Mouse (Mus musculus): ENCODE measurements around the gene Gm49383. TPM values are rescaled to one million over a fixed set of nuclear protein-coding genes. Genes with fewer than 3 reads are reported as not detected.
A peak's percentile ranks its signal among the peaks of the same experiment; 100 is the strongest.
"Not testable (repeated sequence)": the region's sequence is repeated elsewhere in the genome, so short reads cannot be mapped to it uniquely, and the experiment has no call there.

The Gm49383 gene
- total RNA-seq, 1 experiment from 2014 or later = 7.2 TPM

DNA sequence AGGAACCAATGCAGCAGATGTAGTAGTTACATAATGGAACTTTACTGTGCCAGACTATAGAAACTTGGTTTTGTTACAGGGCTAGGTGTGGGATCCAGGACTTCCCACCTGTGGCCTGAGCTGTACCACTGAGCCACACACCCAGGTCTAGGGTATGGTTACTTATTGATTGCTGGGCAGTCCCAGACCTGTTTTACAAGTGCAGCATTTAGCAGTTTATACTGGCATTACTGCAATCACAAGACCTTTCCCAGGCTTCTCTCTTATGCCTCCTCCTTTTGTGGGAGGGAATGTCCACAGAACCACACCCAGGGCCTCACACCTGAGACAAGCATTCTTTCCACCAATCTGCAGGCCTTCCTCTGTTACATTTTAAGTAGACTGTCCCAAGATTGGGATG, 2.1 kb upstream of the Gm49383 start:
- DNase-seq = no peak

DNA sequence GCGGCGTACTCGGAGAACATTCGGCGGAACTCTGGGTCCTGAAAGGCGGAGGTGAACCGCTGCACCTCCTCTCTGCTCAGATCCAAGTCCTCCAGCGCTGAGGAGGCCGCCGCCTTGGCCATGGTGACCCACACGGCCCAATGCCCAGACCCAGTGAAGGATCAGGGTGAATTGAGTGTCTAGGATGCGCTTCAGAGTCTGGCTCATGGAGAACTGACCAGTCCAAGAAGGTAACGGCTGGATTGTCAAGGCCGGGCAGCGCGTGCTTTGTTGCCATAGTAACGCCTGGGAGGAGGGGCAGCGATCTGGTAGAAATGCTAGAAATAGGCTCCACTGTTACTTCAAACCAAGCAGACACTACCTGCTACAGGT, 1.2 kb upstream of the Gm49383 start, which contains the start of gene Dnaaf2:
Gene Dnaaf2, minus strand, starts transcription at position 266 of the 372 bp plus-strand sequence.
- DNase-seq = peak; percentile 91

DNA sequence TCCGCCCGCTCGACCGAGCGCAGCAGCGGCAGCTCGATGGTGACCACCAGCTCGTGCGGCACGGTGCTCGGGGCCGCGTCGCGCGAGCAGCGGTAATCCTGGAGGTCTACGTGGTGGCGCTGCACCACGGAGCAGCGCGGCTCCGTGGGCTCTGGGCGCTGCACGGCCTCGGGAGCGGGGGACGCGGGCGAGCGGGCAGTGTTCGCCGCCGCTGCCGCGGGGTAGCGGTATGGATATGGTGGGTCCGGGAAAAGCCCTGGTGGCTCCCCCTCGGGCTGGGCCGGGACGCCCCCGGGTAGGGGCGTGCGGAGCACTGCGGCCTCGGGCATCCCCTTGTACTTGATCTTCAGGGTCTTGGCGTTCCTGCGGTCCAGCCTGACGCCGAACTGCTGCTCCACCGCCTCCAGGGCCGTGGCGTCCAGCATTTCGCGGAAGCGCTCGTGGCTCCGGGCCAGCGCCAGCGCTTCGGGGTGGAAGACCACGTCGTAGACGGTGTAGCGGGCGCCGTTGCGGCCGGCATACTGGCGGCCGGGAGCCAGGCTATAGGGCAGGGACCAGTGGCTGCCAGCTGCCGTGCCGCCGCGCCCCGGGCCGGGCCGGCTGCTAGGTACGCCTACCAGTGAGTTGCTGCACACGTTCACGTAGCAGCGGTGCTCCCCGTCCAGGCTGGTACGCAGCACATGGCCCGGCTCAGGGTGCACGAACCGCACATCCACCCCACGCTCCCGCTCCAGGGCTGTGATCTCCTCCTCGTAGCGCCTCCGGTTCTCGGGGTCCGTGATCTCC, 667 bp upstream of the Gm49383 start:
- peak; percentile 78 for DNase-seq

DNA sequence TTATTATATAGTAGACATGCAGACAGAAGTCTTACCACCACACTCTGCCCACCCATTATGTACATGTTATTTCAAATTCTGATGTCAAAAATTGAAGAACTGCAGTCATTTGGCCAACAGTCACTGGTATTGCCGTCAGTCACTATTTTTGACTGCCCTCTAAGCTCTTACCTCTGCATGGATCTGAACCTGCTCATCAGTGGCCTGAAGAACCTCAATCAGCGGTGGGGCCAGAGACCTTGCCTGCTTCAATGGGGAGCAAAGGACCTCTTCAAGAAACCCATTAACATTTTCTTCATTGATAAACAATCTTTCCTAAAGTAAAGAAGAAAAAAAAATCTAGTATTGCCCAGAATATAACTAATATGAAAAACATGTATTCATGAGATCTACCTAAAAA, 4.3 kb downstream of the Gm49383 start:
- no peak for DNase-seq

DNA sequence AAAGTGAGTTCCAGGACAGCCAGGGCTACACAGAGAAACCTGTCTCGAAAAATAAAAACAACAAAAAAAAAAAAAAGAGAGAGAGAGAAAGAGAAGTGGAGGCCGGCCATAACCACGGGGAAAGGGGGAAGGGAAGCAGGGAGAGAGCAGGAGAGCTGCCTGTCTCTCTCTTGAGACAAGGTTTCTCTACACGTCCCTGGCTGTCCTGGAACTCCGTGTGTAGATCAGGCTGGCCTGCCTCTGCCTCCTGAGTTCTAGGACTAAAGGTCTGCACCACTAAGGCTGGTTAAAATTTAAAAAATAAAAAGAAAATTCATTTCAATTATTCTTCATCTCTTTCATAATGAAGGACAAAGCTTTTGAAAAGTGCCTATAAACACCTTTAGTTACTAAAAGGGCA, 5.5 kb downstream of the Gm49383 start:
- no peak for DNase-seq

DNA sequence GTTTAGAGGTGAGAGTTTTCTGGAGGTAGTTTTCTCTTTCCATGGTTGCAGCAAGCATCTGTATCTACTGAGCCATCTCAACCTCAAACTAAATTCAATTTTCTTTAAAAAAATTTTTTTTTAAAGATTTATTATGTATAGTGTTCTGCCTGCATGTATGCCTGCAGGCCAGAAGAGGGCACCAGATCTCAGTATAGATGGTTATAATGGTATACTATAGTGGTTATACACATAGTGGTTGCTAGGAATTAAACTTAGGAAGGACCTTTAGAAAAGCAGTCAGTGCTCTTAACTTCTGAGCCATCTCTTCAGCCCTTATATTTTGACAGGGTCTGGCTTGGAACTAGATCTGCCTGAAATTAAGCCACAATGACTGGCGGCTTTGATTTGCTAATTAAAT, 6.4 kb downstream of the Gm49383 start:
- peak; percentile 18 for DNase-seq

DNA sequence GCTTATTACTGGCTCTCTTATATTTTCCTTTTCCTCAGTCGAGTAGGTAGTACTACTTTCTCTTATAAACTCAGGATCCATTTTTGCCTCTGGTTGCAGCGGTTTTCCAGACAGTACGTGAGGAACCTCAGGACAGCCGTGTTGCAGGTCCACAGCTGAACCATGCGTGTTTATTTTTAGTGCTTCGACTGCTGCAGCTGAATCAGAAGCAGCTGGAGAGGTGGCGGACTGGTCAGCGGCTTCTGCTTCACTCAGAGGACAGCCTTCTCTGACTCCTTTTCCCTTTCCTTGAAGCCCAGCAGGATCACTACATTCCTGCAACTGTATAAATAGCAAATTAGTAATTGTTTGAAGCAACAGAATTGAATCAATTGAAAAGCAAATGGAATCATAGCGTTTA, 6.8 kb downstream of the Gm49383 start:
- no peak for DNase-seq

DNA sequence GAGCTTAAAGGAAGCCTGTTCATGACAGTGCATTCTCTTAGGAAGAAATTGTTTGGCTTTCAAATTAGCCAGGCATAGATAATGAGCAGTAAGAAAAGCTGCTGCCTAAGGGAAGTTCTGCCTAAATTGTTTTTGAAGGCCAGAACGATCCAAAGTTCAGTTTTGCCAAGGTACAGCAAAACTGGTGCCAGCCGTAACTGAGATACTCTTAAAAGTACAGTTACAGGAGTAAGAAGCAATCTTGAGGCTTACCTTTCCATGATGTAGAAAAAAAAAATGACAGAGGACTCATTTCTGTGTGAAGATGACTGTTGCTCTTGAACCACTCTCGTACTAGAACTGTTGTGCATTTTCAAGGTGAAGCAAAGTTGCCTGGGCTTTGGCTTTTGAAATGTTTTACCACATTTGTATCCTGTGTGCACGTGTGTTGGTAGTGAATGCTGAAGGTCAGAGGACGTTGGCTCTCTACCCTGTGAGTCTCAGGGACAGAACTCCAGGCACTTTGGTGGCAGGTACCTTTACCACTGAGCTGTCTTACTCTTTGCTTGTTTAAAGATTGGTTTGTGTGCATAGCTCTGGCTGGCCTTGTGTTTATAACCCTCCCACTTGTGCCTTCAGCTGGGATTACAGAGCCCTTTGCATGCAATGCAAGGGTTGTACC, 10.0 kb downstream of the Gm49383 start:
- peak; percentile 34 for DNase-seq

DNA sequence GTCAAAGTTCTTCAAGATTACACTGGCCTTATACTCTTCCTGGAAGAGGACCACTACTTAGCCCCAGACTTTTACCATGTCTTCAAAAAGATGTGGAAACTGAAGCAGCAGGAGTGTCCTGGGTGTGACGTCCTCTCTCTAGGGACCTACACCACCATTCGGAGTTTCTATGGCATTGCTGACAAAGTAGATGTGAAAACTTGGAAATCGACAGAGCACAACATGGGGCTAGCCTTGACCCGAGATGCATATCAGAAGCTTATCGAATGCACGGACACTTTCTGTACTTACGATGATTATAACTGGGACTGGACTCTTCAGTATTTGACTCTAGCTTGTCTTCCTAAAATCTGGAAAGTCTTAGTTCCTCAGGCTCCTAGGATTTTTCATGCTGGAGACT, 11.5 kb downstream of the Gm49383 start:
- no peak for DNase-seq

DNA sequence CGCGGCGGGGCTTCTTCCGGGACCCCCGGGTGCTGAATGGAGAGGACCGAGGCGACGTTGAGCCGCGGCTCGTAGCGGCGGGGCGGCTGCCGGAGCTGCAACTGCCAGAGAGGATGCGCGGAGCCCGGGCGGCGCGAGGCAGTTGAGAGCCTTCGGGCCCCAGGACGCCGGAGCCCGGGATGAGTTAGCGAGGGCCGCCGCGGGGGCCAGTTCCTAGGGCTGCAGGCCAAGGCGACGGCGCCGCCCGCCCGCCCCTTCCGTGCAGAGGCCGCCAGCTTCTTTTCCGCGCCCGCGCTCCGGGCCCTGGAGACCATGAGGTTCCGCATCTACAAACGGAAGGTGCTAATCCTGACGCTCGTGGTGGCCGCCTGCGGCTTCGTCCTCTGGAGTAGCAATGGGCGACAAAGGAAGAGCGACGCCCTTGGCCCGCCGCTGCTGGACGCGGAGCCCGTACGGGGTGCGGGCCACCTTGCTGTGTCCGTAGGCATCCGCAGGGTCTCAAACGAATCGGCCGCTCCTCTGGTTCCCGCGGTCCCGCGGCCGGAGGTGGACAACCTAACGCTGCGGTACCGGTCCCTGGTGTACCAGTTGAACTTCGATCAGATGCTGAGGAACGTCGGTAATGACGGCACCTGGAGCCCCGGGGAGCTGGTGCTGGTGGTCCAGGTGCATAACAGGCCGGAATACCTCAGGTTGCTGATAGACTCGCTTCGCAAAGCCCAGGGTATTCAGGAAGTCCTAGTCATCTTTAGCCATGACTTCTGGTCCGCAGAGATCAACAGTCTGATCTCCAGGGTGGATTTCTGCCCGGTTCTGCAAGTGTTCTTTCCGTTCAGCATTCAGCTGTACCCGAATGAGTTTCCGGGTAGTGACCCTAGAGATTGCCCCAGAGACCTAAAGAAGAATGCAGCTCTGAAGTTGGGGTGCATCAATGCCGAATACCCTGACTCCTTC, 12.3 kb downstream of the Gm49383 start:
- DNase-seq = peak; percentile 79

DNA sequence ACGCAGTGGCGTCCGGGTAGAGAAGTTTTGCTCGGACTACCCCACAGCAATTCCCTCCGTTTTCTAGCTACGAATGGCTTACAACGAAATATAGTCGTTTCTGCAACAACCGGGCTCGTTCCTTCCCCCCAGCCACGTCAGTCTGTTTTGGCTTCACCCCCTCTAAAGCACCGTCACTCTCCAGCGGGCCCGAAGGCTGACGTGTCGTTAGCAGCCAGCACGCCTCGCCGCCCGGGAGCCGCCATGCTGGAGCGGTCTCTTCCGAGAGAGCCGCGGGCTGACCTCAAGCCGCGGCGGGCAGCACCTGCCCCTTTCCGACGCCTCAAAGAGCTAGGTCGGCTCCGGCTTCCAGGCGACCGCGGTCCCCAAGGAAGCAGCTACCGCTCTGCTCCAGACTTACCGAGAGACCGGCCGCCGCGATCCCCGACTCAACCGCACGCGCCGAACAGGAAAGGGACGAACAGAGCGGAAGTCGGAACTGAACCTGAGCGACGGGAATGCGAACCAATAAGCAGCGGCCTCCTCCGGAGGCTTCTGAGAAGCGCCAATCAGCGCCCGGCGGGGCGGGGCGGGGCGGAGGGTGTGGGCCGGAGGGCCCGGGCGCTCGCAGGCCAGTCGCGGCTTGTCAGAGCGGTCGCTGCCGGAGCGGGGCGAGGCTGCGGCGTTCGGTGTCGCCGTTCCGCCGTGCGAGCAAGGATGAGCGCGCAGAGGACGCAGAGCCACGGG, 13.2 kb downstream of the Gm49383 start, which contains the start of the genes Rpl36al and Mgat2:
Gene Rpl36al, minus strand, starts transcription at position 501 of the 726 bp plus-strand sequence.
Gene Mgat2, plus strand, starts transcription at position 575 of the 726 bp plus-strand sequence.
- DNase-seq = peak; percentile 99

DNA sequence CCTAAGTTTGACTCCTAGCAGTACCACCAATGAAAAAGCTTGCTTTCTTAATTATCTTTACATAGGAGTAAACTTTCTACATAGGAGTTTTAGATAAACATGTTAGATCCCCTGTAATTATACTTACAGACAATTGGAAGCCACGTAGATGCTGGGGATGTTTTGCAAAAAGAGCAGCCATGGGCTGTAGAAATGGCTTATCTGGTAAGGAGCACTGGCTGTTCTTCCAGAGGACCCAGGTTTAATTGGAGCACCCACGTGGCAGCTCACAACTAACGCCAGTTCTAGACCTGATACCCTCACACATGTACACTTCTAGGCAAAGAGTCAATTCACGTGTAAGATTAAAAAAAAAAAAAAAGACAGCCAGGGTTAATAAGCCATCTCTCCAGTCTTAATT, 15.1 kb downstream of the Gm49383 start:
- DNase-seq = no peak

DNA sequence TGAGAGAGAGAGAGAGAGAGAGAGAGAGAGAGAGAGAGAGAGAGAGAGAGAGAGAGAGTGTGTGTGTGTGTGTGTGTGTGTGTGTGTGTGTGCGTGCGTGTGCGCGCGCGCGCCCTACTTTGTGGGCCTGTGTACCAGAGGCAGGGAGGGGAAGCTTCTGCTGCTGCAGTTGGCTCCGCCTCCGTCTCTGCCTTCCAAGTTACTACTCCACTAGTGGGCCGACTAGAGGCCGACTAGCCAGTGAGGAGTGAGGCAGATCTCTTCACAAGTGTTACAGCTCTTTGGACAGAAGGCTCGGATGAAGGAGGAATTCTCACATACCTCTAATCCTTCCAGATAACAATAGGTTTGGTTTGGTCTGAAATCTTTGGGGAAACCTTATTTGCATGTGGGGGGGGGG, 17.5 kb downstream of the Gm49383 start:
- no peak for DNase-seq

DNA sequence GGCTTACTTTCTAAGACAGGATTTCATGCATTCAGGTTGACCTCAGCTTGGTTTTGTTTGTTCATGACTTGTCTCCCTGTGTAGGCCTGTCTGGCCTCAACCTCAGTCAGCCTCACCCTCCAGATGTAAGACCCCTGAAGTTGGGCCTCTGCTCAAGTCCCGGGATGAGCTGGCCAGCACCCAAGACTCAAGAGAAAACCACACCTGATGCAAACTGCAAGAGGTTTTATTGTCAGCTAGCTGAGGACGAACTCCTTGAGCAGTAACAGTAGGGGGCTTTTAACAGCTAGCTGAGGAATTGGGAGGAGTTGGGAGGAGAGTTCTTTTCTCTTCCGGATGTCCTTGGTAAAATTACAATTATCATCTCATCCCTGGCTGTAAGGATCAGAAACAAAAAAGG, 19.4 kb downstream of the Gm49383 start:
- no peak for DNase-seq

DNA sequence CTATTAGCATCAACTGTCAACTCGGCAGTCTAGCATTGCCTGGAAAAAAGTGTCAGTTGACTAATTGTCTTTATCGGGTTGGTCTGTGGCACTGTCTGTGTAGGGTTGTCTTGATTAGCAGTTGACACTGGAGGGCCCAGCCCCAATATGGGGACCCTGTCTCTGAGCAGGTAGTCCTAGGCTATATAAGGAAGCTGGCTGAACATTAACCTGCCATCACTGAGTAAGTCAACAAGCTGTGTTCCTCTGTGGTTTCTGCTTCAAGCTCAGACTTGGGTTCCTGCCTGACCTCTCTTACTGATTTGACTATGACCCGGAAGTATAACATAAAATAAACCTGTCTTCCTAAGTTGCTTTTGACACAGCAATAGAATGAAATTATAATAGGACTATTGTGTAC, 20.9 kb downstream of the Gm49383 start:
- DNase-seq = no peak

DNA sequence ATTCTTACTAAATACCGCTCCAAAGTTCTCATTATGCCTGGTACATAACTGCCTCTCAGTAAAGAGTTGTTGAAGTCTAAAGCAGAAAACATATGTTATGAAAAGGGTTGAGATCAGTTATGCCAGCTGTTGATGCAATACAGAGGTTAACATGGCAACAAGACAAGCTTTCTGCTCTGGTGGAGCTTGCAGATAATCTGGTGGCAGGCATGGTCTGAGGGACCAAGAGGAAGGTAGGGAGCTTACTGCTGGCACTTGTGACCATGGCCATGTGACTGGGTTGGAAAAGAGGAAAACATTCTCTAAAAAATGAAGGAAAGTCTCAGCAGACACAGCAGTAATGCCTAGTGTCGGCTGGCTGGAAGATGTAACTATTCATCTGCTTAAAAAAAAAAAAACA, 25.6 kb downstream of the Gm49383 start:
- no peak for DNase-seq

DNA sequence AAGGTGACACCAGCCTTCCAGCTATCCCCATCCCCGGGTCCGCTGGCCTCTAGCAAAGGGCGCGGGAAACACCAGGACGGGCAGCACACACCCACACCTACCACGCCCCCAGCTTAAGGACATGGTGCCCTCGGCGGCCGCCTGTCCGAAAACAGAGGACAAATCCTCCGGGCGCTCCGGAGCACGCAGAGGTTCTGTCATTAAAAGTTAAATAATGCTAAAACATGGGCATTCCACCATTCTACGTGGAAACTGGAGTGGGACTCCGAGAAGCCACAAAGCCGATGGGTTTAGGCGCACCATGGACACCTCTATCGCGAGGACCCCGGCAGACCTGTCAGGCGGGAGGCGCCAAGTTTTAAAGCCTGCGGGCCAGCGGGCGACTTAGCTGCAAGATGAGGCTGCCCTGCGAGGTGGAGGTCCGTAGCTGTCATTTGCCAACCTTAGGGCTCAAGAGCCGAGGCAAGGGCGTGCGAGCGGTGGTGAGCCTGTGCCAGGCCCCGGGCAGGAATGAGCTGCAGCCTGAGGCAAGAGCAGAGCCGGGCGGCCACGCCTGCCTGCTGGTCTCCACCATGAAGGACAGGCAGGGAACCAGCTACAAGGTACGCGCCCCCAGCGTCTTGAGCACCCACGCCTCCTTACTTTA, 28.3 kb downstream of the Gm49383 start, which contains the start of gene Lrr1:
Gene Lrr1, plus strand, starts transcription at position 354 of the 646 bp plus-strand sequence.
- DNase-seq = peak; percentile 91

DNA sequence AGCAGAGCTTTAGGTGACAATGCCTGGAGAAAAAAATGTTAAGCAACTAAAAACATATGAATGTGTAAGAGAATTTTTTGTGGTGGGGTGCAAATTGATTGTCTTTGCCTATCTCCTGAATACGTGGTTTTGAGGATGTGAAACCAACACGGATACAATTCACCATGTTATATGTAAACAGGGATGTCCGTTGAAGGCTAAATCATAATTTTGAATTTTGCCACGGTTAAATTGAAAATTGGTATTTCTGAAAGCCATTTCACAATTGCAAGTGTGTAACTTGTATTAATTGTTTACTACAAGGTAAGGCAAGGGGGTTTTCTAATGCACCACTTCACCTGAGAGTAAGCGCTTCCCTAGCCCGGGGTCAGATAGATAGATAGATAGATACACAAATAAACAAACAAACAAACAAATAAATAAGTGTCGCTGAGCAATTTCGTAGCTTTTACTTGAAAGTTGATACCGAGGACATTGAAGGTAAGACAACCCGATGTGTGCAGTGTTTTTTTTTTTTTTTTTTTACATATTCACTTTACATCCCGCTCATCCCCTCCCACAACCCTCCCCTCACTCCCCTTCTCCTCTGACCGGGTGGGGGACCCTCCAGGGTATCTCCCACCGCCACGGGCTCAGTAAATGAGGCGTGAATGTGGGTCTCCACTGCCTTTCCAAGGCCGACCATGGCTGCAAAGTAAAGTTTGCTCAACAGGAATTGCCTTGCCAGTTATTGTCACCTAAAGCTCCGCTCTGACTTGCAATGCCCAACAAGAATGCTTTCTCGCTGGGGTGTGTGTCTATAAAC, 29.0 kb downstream of the Gm49383 start:
- DNase-seq = no peak

DNA sequence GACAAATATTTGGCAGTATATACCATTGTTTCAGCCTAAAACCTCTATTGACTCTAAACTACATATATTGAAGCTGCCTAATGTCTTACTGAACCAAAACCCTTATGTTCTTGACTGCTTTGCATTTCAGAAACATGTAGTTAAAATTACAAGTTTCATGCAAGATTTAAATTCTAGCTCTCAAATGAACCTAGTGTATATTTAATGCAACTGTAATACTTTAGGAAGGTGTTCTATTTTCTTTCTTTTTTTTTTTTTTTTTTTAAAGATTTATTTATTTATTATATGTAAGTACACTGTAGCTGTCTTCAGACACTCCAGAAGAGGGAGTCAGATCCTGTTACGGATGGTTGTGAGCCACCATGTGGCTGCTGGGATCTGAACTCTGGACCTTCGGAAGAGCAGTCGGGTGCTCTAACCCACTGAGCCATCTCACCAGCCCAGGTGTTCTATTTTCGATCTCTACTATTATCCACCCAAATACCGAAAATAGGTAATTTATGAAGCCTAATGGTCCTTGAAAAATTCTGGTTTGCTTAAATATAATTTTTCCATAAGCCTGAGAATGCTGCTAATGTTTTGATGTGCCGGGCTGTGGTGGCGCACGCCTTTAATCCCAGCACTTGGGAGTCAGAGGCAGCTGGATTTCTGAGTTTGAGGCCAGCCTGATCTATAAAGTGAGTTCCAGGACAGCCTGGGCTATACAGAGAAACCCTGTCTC, 29.9 kb downstream of the Gm49383 start:
- not testable (repeated sequence) for DNase-seq

DNA sequence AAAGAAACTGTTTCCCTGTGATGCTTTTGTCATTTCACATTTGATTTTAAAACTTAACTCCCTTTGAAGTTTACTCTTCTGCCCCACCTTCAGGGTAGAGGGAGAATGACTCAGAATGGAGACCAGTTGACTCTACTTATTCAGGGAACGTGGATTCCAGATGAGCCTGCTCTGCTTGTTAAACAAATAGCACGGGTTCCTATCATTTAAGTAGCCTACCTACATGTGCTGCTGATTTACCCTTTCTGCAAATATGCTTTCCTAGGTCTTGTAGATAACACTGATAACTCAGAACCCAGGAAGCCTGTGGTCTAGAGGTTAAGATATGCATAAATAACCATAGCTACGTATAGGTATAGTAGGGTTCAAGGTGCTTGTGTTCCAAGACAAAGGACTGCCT, 32.0 kb downstream of the Gm49383 start:
- DNase-seq = no peak

Data from adrenal gland, postnatal 14 days (tissue).